Comparison of ENCODE assay signal across 18 mouse cellular contexts in the genomic region with DNA sequence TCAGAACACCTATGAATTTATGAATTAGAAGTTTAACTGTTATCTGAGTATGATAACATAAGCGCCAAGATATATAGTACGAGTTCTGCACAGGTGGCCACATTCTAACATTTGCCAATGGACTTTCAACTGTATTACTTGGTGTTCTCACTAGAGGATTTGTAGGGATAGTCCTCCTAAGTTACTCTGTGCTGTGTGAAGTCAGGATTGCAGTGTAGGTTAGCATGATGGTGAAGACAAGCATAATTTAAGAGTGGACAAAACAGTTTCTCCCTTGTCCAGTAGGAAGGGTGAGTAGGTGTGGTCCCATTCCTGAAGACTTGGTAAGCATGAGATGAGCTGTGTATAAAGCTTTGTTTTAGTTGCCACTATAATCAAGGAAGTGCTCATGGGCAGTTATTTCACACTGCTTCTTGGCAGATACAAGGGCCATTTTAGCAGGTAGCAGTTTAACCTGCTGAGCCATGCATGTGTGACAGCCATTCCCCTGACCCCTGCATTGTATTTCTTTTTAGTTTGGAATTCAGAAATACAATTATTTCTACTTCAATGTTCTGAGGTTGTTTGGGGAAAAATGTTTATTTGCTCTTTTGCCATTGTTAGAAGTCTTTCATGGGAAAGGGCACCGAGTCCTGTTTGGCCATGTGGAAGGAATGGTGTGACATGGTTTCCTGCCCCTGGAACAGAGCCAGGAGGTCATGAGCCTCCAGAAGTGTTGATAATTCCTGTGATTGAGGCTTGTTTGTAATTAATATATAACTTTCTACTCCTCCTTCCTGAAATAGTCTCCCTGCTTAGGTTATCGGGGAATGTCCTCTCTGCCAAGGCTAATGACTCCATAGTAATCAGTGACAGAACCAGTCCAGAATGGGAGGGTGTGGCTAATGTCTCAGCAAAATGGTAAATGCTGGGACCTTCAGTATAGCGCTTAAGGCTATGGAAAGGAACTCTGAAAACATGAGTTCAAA.
DNase-seq lines count a peak whose midpoint lies in the region; ATAC-seq and TF ChIP-seq lines count a peak whose summit lies in the region.
"Had no signal": no experiment of that assay in that cellular context is flagged by ENCODE, and none has a peak within 500 bp of the region (broad histone marks: within the 10 kb centered on the region; RNA-seq: fewer than 3 reads in every experiment).

No protein-coding gene starts in this region.

- no peaks in the 10 kb centered on the region for H3K9me3 ChIP-seq in intestine, embryonic 14.5 days (ENCODE audit: control insufficient read depth, low read length)
- H3K9me3 ChIP-seq in kidney, embryonic 16.5 days (ENCODE audit: low read length): peaks cover 7% of the 10 kb centered on the region
- H3K9me3 ChIP-seq: limb, embryonic 15.5 days; midbrain, embryonic 15.5 days had no signal

- no peak overlapping the region for H3K9ac ChIP-seq in intestine, embryonic 14.5 days (ENCODE audit: low read length)
- H3K9ac ChIP-seq in kidney, embryonic 16.5 days (replicated peaks; ENCODE audit: low read length): no peak overlapping the region
- H3K9ac ChIP-seq: limb, embryonic 15.5 days; midbrain, embryonic 15.5 days had no signal

- WGBS in intestine, embryonic 14.5 days: 70% methylated on average over 5 of the region's 5 CpGs
- 67% methylated on average over 5 of the region's 5 CpGs for WGBS in kidney, embryonic 16.5 days
- 29% methylated on average over 5 of the region's 5 CpGs for WGBS in small intestine, adult 2 months

- TF ChIP-seq POLR2A in small intestine, adult 2 months (IDR thresholded peaks at IDR 0.05; ENCODE audit: low read depth, low read length): no peak

- H3K27ac ChIP-seq in intestine, embryonic 14.5 days (ENCODE audit: low read depth): no peak overlapping the region
- H3K27ac ChIP-seq in kidney, embryonic 16.5 days (ENCODE audit: low read length): no peak overlapping the region
- peak overlapping the region; percentile 68 for H3K27ac ChIP-seq in small intestine, adult 2 months (ENCODE audit: insufficient read depth, low read depth, low read length)
- H3K27ac ChIP-seq: gastrocnemius, adult 2 months; limb, embryonic 15.5 days; midbrain, embryonic 15.5 days had no signal

- no peak overlapping the region for H3K4me3 ChIP-seq in intestine, embryonic 14.5 days (ENCODE audit: low read depth, low read length)
- no peak overlapping the region for H3K4me3 ChIP-seq in kidney, embryonic 16.5 days (ENCODE audit: low read length)
- H3K4me3 ChIP-seq in small intestine, adult 2 months (ENCODE audit: low read depth, low read length): no peak overlapping the region
- H3K4me3 ChIP-seq: gastrocnemius, adult 2 months; limb, embryonic 15.5 days; megakaryocyte, embryonic 14.5 days; midbrain, embryonic 15.5 days; myocyte had no signal

- no peaks in the 10 kb centered on the region for H3K4me1 ChIP-seq in intestine, embryonic 14.5 days (replicated peaks; ENCODE audit: control insufficient read depth, insufficient read depth, low read length)
- H3K4me1 ChIP-seq in kidney, embryonic 16.5 days (ENCODE audit: insufficient read depth, low read length): no peaks in the 10 kb centered on the region
- peaks cover 4% of the 10 kb centered on the region; the same call in 1 of the 2 replicates for H3K4me1 ChIP-seq in small intestine, adult 2 months (ENCODE audit: control insufficient read depth, insufficient read depth, insufficient read length, low read length)
- H3K4me1 ChIP-seq: limb, embryonic 15.5 days; megakaryocyte, embryonic 14.5 days; midbrain, embryonic 15.5 days had no signal

- H3K36me3 ChIP-seq in intestine, embryonic 14.5 days (ENCODE audit: control insufficient read depth, insufficient read depth, low read length): no peaks in the 10 kb centered on the region
- no peaks in the 10 kb centered on the region for H3K36me3 ChIP-seq in kidney, embryonic 16.5 days (ENCODE audit: insufficient read depth, low read length)
- no peaks in the 10 kb centered on the region for H3K36me3 ChIP-seq in small intestine, adult 2 months (ENCODE audit: control insufficient read depth, insufficient read depth, low read length)
- H3K36me3 ChIP-seq: limb, embryonic 15.5 days; midbrain, embryonic 15.5 days had no signal

- no peak overlapping the region for H3K4me2 ChIP-seq in intestine, embryonic 14.5 days (ENCODE audit: low read length)
- no peak overlapping the region for H3K4me2 ChIP-seq in kidney, embryonic 16.5 days (replicated peaks; ENCODE audit: low read depth, low read length)
- H3K4me2 ChIP-seq: limb, embryonic 15.5 days; midbrain, embryonic 15.5 days had no signal

- no peaks in the 10 kb centered on the region for H3K27me3 ChIP-seq in intestine, embryonic 14.5 days (replicated peaks; ENCODE audit: control insufficient read depth, insufficient read depth, low read length)
- no peaks in the 10 kb centered on the region for H3K27me3 ChIP-seq in kidney, embryonic 16.5 days (ENCODE audit: insufficient read depth, low read length)
- H3K27me3 ChIP-seq in small intestine, adult 2 months (ENCODE audit: control insufficient read depth, insufficient read depth, low read length): no peaks in the 10 kb centered on the region
- H3K27me3 ChIP-seq: limb, embryonic 15.5 days; megakaryocyte, embryonic 14.5 days; midbrain, embryonic 15.5 days had no signal

- ATAC-seq in intestine, embryonic 14.5 days (replicated peaks; ENCODE audit: low FRiP score, low TSS enrichment, low read depth): peak; percentile 72
- 0 out of 2 replicates have a peak, but pooled peaks have one; percentile 70 for ATAC-seq in kidney, embryonic 16.5 days (ENCODE audit: low FRiP score, low TSS enrichment)
- no peak for ATAC-seq in erythroid progenitor cell, adult 5-6 weeks (replicated peaks; ENCODE audit: low FRiP score, poor library complexity, severe bottlenecking)
- ATAC-seq: hindbrain, embryonic 16.5 days; midbrain, embryonic 15.5 days had no signal

- no peak for TF ChIP-seq CTCF in small intestine, adult 2 months (IDR thresholded peaks at IDR 0.05; ENCODE audit: extremely low read depth, insufficient read length, insufficient replicate concordance, low read depth, low read length)

- DNase-seq in intestine, embryonic 14.5 days (ENCODE audit: low spot score): no peak
- DNase-seq in kidney, adult 11 months: peak; percentile 68
- no peak for DNase-seq in adrenal gland, adult 8-10 months
- no peak for DNase-seq in heart, adult 9 months (ENCODE audit: low spot score in 2 of 2)
- no peak for DNase-seq in lung, postnatal 4 days
- DNase-seq: gastrocnemius, adult 2 months; heart, postnatal 4 days; lung, postnatal 10 days; right cerebral cortex, postnatal 25 days; thymus, postnatal 14 days had no signal
